Mouse (Mus musculus): ENCODE measurements around the gene Kif15. TPM values are rescaled to one million over a fixed set of nuclear protein-coding genes. Genes with fewer than 3 reads are reported as not detected.

Gene Kif15
- total and polyA plus RNA-seq, 3 experiments, result 23.5 to 255 (median 197) TPM

DNA sequence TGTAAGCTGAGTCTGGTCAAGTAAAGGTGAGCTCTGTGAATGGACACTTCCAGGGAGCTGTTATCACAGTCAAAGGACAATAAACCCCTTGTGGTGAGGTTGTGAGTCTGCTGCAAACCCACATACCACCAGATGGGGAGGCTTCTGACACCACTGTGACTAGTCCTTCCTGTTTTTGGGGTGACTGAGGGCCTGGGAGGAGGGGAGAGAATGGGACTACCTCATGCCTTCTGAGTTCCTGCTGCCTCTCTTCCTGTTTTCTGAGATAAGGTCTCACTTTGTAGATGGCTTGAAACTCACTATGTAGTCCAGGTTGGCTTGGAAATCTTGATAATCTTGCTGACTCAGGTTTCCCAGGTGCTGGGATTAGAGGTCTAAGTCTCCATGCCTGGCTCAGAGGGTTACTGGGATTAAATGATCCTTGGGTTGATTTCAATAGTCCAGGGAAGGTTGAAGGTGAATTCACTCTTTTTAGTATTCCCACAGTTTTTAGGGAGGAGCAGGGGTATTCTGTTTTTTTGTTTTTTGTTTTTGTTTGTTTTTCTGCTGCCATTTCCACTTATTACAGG lies 108.0 kb downstream of the Kif15 start:
- H3K36me3 ChIP-seq (replicated peaks), result no peaks in the 10 kb centered on the region
- peak; percentile 85 for ATAC-seq (ENCODE audit: extremely low read depth, insufficient number of reproducible peaks, low FRiP score, poor library complexity, severe bottlenecking)
- H3K27me3 ChIP-seq (ENCODE audit: insufficient read depth, low read length), result peaks cover 4% of the 10 kb centered on the region; the same call in 1 of the 2 replicates
- H3K4me1 ChIP-seq (ENCODE audit: insufficient read depth, low read depth, low read length), result peaks cover 8% of the 10 kb centered on the region
- DNase-seq (ENCODE audit: low spot score), result peak; percentile 53
- no peak for TF ChIP-seq TAL1 (conservative IDR thresholded peaks at IDR 0.05; ENCODE audit: low read depth, low read length)
- TF ChIP-seq GATA2 (IDR thresholded peaks at IDR 0.05; ENCODE audit: borderline replicate concordance, low read depth, low read length), result no peak
- TF ChIP-seq GATA1 (IDR thresholded peaks at IDR 0.05; ENCODE audit: borderline replicate concordance, low read length), result no peak
- TF ChIP-seq POLR2AphosphoS5 (IDR thresholded peaks at IDR 0.05; ENCODE audit: insufficient replicate concordance, low read depth, low read length), result no peak
- TF ChIP-seq CTCF (IDR thresholded peaks at IDR 0.05; ENCODE audit: low read depth, low read length), result peak; percentile 23; the same call in 1 of the 2 replicates
- no peak overlapping the region for H3K4me3 ChIP-seq (ENCODE audit: low read depth, low read length)
- no peaks in the 10 kb centered on the region for H3K9me3 ChIP-seq (replicated peaks)

DNA sequence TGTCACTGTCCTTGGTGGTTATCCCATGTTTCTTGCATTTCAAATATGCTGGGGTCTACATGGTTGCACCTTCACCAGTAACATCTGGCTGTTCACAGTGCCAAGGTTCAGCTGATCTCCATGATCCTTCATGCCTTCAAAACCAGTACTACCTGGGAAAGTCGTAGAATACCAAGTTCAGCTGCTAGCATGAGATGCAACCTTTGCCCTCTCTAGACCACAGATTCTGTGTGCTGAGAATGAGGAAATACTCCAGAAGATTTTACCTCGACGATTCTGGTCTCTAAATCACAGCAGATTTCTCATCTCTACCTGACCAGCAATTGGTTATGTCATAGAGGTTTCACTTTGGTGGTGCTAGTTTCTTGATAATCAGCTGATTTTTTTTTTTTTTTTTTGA lies 109.3 kb downstream of the Kif15 start:
- peaks cover 8% of the 10 kb centered on the region for H3K4me1 ChIP-seq (ENCODE audit: insufficient read depth, low read depth, low read length)
- H3K27me3 ChIP-seq (ENCODE audit: insufficient read depth, low read length), result peaks cover 4% of the 10 kb centered on the region; the same call in 1 of the 2 replicates

More for the DNA sequence above, 109.3 kb downstream of the Kif15 start:
- H3K36me3 ChIP-seq (replicated peaks), result no peaks in the 10 kb centered on the region
- DNase-seq (ENCODE audit: low spot score) (no peak), ATAC-seq (ENCODE audit: extremely low read depth, insufficient number of reproducible peaks, low FRiP score, poor library complexity, severe bottlenecking) (no peak)
- no peak overlapping the region for H3K4me3 ChIP-seq (ENCODE audit: low read depth, low read length)
- TF ChIP-seq POLR2AphosphoS5 (IDR thresholded peaks at IDR 0.05; ENCODE audit: insufficient replicate concordance, low read depth, low read length) (no peak), TAL1 (conservative IDR thresholded peaks at IDR 0.05; ENCODE audit: low read depth, low read length) (no peak), GATA2 (IDR thresholded peaks at IDR 0.05; ENCODE audit: borderline replicate concordance, low read depth, low read length) (no peak), CTCF (IDR thresholded peaks at IDR 0.05; ENCODE audit: low read depth, low read length) (no peak), GATA1 (IDR thresholded peaks at IDR 0.05; ENCODE audit: borderline replicate concordance, low read length) (no peak)
- H3K9me3 ChIP-seq (replicated peaks), result no peaks in the 10 kb centered on the region

Other genes with a start within 250 kb of the Kif15 start
- gene Topaz1, start 203.7 kb upstream of the Kif15 start, total RNA-seq (2014; fragmentation: Nextera tagmentation), result not detected in 2 replicates
- 0.11 TPM in 1 of 2 replicates, not detected in the other for gene Topaz1, start 203.7 kb upstream of the Kif15 start, total RNA-seq (2017)
- gene Topaz1, start 203.7 kb upstream of the Kif15 start, polyA plus RNA-seq (2012), result not detected in 2 replicates
- 7.1 and 11.4 TPM in 2 replicates for gene Tcaim, start 145.5 kb upstream of the Kif15 start, total RNA-seq (2014; fragmentation: Nextera tagmentation)
- gene Tcaim, start 145.5 kb upstream of the Kif15 start, total RNA-seq (2017), result 4.8 and 7.2 TPM in 2 replicates
- 0.53 and 0.95 TPM in 2 replicates for gene Tcaim, start 145.5 kb upstream of the Kif15 start, polyA plus RNA-seq (2012)
- not detected in 2 replicates for gene Gm35549, start 107.0 kb upstream of the Kif15 start, total RNA-seq (2014; fragmentation: Nextera tagmentation)
- gene Gm35549, start 107.0 kb upstream of the Kif15 start, total RNA-seq (2017), result not detected in 2 replicates
- not detected in 2 replicates for gene Gm35549, start 107.0 kb upstream of the Kif15 start, polyA plus RNA-seq (2012)
- 107 and 125 TPM in 2 replicates for gene Zfp445, start 85.0 kb upstream of the Kif15 start, total RNA-seq (2014; fragmentation: Nextera tagmentation)
- gene Zfp445, start 85.0 kb upstream of the Kif15 start, total RNA-seq (2017), result 89.4 and 113 TPM in 2 replicates
- gene Zfp445, start 85.0 kb upstream of the Kif15 start, polyA plus RNA-seq (2012), result 4.6 and 6.6 TPM in 2 replicates
- gene Zkscan7, start 65.4 kb upstream of the Kif15 start, total RNA-seq (2014; fragmentation: Nextera tagmentation), result not detected in 2 replicates
- gene Zkscan7, start 65.4 kb upstream of the Kif15 start, total RNA-seq (2017), result 0.12 and 0.22 TPM in 2 replicates
- gene Zkscan7, start 65.4 kb upstream of the Kif15 start, polyA plus RNA-seq (2012), result not detected in 2 replicates
- 21.5 and 22.5 TPM in 2 replicates for gene Zfp105, start 28.0 kb upstream of the Kif15 start, total RNA-seq (2014; fragmentation: Nextera tagmentation)
- gene Zfp105, start 28.0 kb upstream of the Kif15 start, total RNA-seq (2017), result 8.4 and 10.1 TPM in 2 replicates
- gene Zfp105, start 28.0 kb upstream of the Kif15 start, polyA plus RNA-seq (2012), result 2.1 and 2.5 TPM in 2 replicates
- 8.7 and 22.0 TPM in 2 replicates for gene 1110059G10Rik, start within 50 bp of the Kif15 start, total RNA-seq (2014; fragmentation: Nextera tagmentation)
- 38.1 and 45.7 TPM in 2 replicates for gene 1110059G10Rik, start within 50 bp of the Kif15 start, total RNA-seq (2017)
- gene 1110059G10Rik, start within 50 bp of the Kif15 start, polyA plus RNA-seq (2012), result 1.6 and 3.0 TPM in 2 replicates
- gene Tmem42, start 70.3 kb downstream of the Kif15 start, total RNA-seq (2014; fragmentation: Nextera tagmentation), result 2.8 and 5.1 TPM in 2 replicates
- gene Tmem42, start 70.3 kb downstream of the Kif15 start, total RNA-seq (2017), result 8.0 and 8.2 TPM in 2 replicates
- gene Tmem42, start 70.3 kb downstream of the Kif15 start, polyA plus RNA-seq (2012), result 2.1 and 4.7 TPM in 2 replicates
- not detected in 2 replicates for gene Tgm4, start 83.7 kb downstream of the Kif15 start, total RNA-seq (2014; fragmentation: Nextera tagmentation)
- gene Tgm4, start 83.7 kb downstream of the Kif15 start, total RNA-seq (2017), result 0.17 and 0.33 TPM in 2 replicates
- gene Tgm4, start 83.7 kb downstream of the Kif15 start, polyA plus RNA-seq (2012), result not detected in 2 replicates
- gene Zdhhc3, start 162.2 kb downstream of the Kif15 start, total RNA-seq (2014; fragmentation: Nextera tagmentation), result 55.3 and 55.5 TPM in 2 replicates
- gene Zdhhc3, start 162.2 kb downstream of the Kif15 start, total RNA-seq (2017), result 34.3 and 46.8 TPM in 2 replicates
- gene Zdhhc3, start 162.2 kb downstream of the Kif15 start, polyA plus RNA-seq (2012), result 83.3 and 91.1 TPM in 2 replicates
- gene Exosc7, start 162.2 kb downstream of the Kif15 start, total RNA-seq (2014; fragmentation: Nextera tagmentation), result 40.3 and 45.4 TPM in 2 replicates
- 84.5 and 95.8 TPM in 2 replicates for gene Exosc7, start 162.2 kb downstream of the Kif15 start, total RNA-seq (2017)
- gene Exosc7, start 162.2 kb downstream of the Kif15 start, polyA plus RNA-seq (2012), result 8.7 and 17.8 TPM in 2 replicates
- not detected in 2 replicates for gene Clec3b, start 199.9 kb downstream of the Kif15 start, total RNA-seq (2014; fragmentation: Nextera tagmentation)
- not detected in 2 replicates for gene Clec3b, start 199.9 kb downstream of the Kif15 start, total RNA-seq (2017)
- gene Clec3b, start 199.9 kb downstream of the Kif15 start, polyA plus RNA-seq (2012), result 0.13 TPM in 1 of 2 replicates, not detected in the other

Measured in G1E (cell line).